Mouse (Mus musculus): Measurements from ENCODE around the gene Klhl11. TPM values are rescaled to one million over a fixed set of nuclear protein-coding genes. Genes with fewer than 3 reads are reported as not detected.

The Klhl11 gene
- total RNA-seq (2021) = 10 to 100 TPM; 71.8 to 72.9 TPM
- long read RNA-seq, partial matches to known transcripts = 0 of 3 reads
- long read RNA-seq, other reads (novel, unspliced or antisense) = 0 of 3 reads

GRCm38 (mm10) chr11:100472197-100472934 lies at the start of gene Klhl11:
Klhl11 (minus strand) TSS chr11:100472741.
- peak; percentile 89 to 94 for DNase-seq (ENCODE audit: low spot score in 2 of 2)

- no peak for DNase-seq (ENCODE audit: low spot score in 2 of 2)
These were observed 48.3 kb upstream of the Klhl11 start for GRCm38 (mm10) chr11:100520838-100521237.

GRCm38 (mm10) chr11:100519188-100519587 lies 46.6 kb upstream of the Klhl11 start:
- no peak for DNase-seq (ENCODE audit: low spot score in 2 of 2)

- peak in 1 of 2 experiments; percentile 28 for DNase-seq (ENCODE audit: low spot score in 2 of 2)
These were observed 45.6 kb upstream of the Klhl11 start for GRCm38 (mm10) chr11:100518188-100518591.

GRCm38 (mm10) chr11:100516291-100516690 lies 43.8 kb upstream of the Klhl11 start:
- DNase-seq (ENCODE audit: low spot score in 2 of 2) = no peak

GRCm38 (mm10) chr11:100515789-100516188 lies 43.2 kb upstream of the Klhl11 start:
- DNase-seq (ENCODE audit: low spot score in 2 of 2) = no peak

- no peak for DNase-seq (ENCODE audit: low spot score in 2 of 2)
These were observed 42.5 kb upstream of the Klhl11 start for GRCm38 (mm10) chr11:100515061-100515460.

GRCm38 (mm10) chr11:100513716-100514115 lies 41.2 kb upstream of the Klhl11 start:
- no peak for DNase-seq (ENCODE audit: low spot score in 2 of 2)

- DNase-seq (ENCODE audit: low spot score in 2 of 2) = peak; percentile 51 to 70
These were observed 39.8 kb upstream of the Klhl11 start for GRCm38 (mm10) chr11:100512384-100512783.

GRCm38 (mm10) chr11:100510556-100510955 lies 38.0 kb upstream of the Klhl11 start:
- no peak for DNase-seq (ENCODE audit: low spot score in 2 of 2)

- DNase-seq (ENCODE audit: low spot score in 2 of 2) = no peak
These were observed 33.5 kb upstream of the Klhl11 start for GRCm38 (mm10) chr11:100505997-100506396.

- DNase-seq (ENCODE audit: low spot score in 2 of 2) = no peak
These were observed 32.6 kb upstream of the Klhl11 start for GRCm38 (mm10) chr11:100504990-100505660.

GRCm38 (mm10) chr11:100501321-100501720 lies 28.8 kb upstream of the Klhl11 start:
- DNase-seq (ENCODE audit: low spot score in 2 of 2) = no peak

GRCm38 (mm10) chr11:100500651-100501050 lies 28.1 kb upstream of the Klhl11 start:
- no peak for DNase-seq (ENCODE audit: low spot score in 2 of 2)

GRCm38 (mm10) chr11:100500241-100500640 lies 27.7 kb upstream of the Klhl11 start:
- no peak for DNase-seq (ENCODE audit: low spot score in 2 of 2)

- DNase-seq (ENCODE audit: low spot score in 2 of 2) = no peak
These were observed 21.2 kb upstream of the Klhl11 start for GRCm38 (mm10) chr11:100493771-100494170.

- DNase-seq (ENCODE audit: low spot score in 2 of 2) = no peak
These were observed 18.4 kb upstream of the Klhl11 start for GRCm38 (mm10) chr11:100490951-100491350.

- no peak for DNase-seq (ENCODE audit: low spot score in 2 of 2)
These were observed 13.4 kb upstream of the Klhl11 start for GRCm38 (mm10) chr11:100485801-100486538.

GRCm38 (mm10) chr11:100484461-100484860 lies 11.9 kb upstream of the Klhl11 start:
- no peak for DNase-seq (ENCODE audit: low spot score in 2 of 2)

GRCm38 (mm10) chr11:100479152-100479551 lies 6.6 kb upstream of the Klhl11 start:
- no peak for DNase-seq (ENCODE audit: low spot score in 2 of 2)

GRCm38 (mm10) chr11:100476281-100476680 lies 3.7 kb upstream of the Klhl11 start:
- no peak for DNase-seq (ENCODE audit: low spot score in 2 of 2)

GRCm38 (mm10) chr11:100472935-100473295 lies 374 bp upstream of the Klhl11 start:
- DNase-seq (ENCODE audit: low spot score in 2 of 2) = no peak
